Mouse (Mus musculus): ENCODE results near the gene Cdk5r2. TPM values are rescaled to one million over a fixed set of nuclear protein-coding genes. Genes with fewer than 3 reads are reported as not detected.

Cdk5r2 gene
- total RNA-seq, 2 experiments from 2014 or later: not detected

DNA sequence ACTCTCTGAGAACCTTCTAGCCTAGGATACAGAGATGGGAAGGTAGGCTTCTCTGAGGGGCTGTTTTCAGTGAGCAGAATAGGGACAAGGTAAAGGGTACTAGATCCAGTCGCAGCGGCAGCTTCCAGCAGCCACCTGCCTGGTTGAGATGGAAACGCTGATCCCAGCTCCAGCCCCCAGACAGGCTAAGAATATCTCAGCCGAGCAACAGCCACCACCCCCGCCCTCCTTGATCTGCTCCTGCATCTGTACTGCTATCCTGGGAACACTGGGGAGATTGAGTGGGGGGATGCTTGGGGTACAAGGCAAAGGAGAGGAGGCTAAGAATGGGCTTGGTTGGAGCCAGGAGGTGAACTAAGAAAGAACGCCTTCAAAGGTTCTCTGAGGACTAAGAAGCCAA, 4.5 kb upstream of the Cdk5r2 start:
- ATAC-seq (replicated peaks; ENCODE audit: poor library complexity, severe bottlenecking): no peak

DNA sequence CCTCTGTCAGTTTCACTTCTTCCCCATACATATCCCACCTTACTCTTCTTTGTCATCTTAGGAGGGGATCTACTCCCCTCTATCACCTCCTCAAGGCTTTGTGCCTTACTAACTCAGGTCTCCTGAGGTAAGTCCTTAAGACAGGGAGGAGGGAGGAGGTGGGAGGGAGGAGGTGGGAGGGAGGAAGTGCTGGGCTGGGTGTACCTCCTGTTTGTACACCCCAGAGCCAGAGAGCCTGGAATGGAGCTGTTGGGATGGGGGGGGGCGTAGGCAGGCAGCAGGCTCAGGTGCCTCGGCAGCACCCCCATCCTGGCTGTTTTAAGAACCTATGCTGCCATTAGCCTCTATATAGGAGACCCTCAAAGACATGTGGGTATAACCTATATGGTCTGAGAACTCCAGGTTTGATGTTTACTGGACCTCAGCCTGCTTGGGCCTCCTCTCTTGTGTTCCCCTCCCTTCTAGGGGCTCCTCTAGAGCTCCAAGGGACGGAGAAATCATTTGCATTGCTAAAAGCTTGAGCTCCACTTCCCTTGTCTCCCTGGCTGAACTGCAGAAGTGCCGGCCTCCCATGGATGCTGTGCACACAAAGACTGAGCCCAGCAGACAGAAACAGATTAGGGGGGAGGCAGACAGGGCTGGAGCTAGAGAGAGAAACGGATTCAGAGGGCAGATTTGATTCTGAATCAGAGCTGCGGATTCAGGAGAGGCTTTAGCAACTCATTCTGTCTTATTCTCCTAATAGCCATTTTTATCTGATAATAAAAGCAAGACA, 3.5 kb upstream of the Cdk5r2 start:
- ATAC-seq (replicated peaks; ENCODE audit: poor library complexity, severe bottlenecking): no peak

DNA sequence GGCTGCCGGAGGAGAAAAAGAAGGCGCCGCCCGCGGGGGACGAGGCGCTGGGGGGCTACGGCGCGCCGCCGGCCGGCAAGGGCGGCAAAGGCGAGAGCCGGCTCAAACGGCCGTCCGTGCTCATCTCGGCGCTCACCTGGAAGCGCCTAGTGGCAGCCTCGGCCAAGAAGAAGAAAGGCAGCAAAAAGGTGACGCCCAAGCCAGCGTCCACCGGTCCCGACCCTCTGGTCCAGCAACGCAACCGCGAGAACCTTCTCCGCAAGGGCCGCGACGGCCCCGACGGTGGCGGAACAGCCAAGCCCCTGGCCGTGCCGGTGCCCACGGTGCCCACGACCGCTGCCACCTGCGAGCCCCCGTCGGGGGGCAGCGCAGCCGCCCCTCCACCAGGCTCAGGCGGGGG, 422 bp downstream of the Cdk5r2 start:
- ATAC-seq (replicated peaks; ENCODE audit: poor library complexity, severe bottlenecking): no peak

DNA sequence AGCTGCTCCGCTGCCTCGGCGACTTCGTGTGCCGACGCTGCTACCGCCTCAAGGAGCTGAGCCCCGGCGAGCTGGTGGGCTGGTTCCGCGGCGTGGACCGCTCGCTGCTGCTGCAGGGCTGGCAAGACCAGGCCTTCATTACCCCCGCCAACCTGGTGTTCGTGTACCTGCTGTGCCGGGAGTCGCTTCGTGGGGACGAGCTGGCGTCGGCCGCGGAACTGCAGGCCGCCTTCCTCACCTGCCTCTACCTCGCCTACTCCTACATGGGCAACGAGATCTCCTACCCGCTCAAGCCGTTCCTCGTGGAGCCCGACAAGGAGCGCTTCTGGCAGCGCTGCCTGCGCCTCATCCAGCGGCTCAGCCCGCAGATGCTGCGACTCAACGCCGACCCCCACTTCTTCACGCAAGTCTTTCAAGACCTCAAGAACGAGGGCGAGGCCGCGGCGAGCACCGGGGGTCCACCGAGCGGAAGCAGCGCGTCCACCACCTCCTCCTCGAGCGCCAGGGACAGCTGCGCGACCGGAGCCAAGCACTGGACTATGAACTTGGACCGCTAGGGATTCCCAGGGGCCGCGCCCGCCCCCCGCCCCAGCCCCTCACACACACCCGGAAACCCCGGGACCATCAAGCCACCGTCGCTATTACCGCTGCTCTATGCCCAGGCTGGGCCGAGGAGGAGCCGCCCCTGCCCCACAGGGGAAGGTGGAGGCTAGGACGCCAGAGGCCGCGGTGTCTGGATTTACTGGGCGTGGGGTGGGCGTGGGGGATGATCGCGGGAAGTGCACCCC, 1.1 kb downstream of the Cdk5r2 start:
- no peak for ATAC-seq (replicated peaks; ENCODE audit: poor library complexity, severe bottlenecking)

DNA sequence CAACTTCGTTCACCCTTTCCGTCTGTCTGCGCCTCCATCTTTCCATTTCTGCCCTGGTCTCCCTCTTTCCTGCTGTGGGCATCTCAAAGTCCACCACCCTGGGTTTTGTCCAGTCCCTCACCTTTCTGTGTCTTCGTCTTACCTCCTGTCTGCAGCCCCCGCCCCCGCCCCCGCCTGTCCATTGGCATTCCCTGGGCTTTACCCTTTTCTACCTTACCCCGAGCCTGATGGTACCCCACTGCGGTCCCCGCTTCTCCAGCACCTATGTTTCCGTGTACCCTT, 1.6 kb downstream of the Cdk5r2 start:
- ATAC-seq (replicated peaks; ENCODE audit: poor library complexity, severe bottlenecking): no peak

DNA sequence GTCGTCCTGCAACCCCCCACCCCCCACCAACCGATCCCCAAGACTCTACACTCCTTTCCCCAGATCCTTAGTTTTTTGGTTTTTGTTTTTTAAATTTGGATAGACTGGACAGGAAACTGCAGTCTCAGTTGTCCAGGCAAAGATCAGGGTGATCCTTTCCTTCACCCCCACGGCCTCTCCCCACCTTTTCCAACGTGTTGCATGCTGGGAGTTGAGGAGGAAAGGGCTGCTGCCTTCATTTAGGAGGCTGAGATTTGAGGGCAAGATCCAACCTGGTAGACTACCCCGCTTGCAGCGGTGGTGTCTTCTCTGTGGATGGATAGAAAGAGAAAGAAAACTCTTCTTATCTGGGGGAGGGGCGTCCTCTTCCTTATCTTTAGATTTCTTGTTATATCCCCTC, 2.1 kb downstream of the Cdk5r2 start:
- no peak for ATAC-seq (replicated peaks; ENCODE audit: poor library complexity, severe bottlenecking)

DNA sequence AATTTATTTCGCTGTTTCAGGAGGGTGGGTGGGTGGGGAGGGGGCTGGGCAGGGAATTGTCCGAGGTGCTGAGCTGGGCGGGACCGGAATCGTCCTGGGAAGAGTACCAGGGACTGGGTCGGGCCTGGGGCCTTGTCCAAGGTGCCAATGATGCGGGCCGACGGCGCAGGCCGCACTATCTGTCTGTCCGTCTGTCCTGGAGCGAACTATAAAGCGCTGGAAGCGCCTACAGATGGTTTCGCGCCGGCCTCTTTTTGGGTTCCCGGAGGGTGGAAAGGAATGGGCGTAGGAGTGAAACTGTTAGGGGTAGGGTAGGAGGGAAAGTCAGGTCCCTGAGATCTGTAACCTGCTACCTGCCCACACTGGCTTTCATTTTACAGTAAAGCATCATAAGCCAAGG, 2.5 kb downstream of the Cdk5r2 start:
- no peak for ATAC-seq (replicated peaks; ENCODE audit: poor library complexity, severe bottlenecking)

DNA sequence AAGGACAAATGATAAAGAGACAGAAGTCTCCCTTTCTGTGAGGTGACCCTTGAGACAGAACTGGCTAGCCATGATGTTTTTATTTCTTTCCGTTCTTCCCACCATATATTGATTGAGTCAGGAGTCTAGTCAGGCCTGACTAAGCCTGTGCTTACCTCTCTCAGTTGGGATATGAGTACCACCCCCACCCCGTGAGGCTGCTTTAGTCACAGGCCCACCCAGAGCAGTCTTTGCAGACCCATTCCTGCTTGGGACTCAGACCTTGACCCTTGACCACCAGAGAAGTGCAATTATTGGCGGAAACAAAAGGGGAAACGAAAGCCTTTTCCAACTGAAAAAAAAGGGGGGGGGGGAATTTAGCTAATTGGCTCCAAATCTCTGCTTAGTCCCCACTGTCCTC, 2.9 kb downstream of the Cdk5r2 start:
- no peak for ATAC-seq (replicated peaks; ENCODE audit: poor library complexity, severe bottlenecking)

DNA sequence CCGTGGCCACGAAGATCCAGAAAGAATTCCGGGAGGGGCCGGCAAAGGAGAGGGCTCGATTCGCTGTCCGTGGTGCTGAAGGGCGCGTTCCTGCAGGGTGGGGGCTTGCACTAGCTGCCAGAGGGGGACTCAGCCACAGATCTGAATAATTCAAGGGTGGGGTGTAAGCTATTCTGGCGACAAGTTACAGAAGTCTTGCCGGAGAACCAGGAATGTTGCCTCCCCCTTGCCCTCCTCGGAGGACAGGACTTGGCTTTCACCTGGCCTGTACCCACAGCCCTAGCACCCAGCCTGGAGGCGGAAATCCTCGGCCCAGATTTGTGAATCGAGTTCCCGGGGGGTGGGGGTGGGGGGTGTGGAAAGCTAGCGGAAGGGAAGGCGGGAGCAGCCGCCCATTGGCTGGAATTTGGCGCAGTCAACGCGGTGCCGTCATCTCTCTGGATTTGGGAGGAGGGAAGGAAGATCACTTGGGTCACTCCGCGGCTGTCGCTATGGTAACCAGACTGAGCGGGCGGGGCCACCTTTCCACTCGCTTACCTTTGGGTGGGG, 3.5 kb downstream of the Cdk5r2 start:
- peak; percentile 33; the same call in 1 of the 2 replicates for ATAC-seq (replicated peaks; ENCODE audit: poor library complexity, severe bottlenecking)

DNA sequence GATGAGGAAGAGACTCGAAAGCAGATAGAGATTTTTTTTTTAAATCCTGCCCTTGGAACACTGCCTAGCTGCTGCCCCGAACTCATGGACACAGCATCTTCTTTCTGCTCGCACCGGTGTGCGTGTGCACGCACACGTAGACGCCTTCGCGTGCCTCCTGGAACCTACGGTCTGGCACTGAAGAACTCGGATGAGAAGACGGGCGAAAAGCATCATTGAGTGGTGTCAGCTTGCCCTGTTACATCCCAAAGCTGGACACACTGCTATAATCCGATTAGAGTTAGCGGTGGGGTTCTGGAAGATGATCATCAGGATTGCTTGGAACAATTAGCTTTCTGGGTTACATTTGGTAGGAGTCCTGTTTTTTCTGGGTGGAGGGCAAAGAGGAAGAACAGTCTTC, 4.1 kb downstream of the Cdk5r2 start:
- no peak for ATAC-seq (replicated peaks; ENCODE audit: poor library complexity, severe bottlenecking)

DNA sequence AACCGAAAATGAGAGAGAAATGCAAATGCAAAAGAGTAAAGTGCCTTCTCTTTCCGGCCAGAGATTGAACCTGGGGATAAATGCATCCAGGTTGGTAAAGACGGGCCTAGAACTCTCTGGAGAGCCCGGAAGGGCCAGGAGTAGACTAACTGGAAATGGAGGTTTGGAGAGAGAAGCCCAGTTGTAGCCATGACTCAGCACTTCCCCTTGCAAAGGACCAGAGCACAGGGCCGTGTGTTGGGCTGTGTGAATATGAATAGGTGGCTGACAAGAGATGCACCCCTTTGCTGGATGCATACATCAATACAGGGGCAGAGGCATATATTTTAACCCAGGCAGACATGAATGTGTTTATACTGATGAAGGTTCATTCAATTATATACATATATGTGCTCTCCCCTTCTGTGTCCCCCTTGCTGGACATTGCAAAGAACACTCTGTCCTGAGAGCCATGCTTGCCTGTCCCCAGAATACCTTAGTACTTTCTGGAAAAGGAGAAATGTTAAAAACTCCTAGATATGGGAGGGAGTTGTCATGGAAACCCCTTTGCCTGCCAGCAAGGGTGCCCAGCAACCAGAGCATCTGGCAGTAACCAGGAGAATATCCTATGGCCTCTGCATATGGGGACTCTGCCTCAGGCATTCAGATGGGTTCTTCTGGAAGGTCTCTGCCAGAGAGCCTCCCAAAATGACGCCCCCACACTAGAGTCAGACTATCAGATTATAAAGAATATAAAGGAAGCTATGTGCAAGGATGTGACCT, 4.7 kb downstream of the Cdk5r2 start:
- ATAC-seq (replicated peaks; ENCODE audit: poor library complexity, severe bottlenecking): no peak; the same call in 1 of the 2 replicates

DNA sequence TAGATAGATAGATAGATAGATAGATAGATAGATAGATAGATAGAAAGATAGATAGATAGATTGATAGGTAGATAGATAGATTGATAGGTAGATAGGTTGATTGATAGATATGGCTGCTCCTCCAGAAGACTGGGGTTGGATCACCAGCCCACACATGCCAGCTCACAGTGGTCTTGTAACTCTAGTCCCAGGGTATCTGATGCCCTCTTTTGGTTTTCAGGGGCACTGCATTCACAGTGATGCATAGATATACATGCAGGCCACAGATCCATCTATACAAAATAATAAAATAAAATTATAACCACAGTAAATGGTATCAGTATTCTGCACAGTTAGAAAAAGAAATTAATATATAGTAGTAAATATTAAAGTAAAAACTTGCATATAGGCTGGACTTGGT, 7.0 kb downstream of the Cdk5r2 start:
- ATAC-seq (replicated peaks; ENCODE audit: poor library complexity, severe bottlenecking): no peak

DNA sequence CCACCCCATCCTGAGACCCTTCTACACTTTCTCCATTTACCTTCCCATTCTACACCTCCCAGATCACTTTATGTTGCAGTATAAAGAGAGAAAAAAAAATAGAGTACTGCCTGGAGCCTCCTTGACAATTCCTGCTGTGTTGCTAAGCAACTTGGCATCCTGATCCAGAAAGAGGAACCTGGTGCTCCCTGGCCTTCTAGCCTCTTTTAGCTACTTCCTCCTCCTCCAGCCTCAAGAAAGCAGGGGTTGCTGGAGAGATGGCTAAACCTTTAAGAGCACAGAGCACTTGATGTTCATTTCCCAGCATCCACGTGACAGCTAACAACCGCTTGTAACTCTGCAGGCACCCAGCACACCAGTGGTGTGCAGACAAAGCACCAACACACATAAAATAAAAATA, 17.5 kb downstream of the Cdk5r2 start:
- peak; percentile 79 for ATAC-seq (replicated peaks; ENCODE audit: poor library complexity, severe bottlenecking)

DNA sequence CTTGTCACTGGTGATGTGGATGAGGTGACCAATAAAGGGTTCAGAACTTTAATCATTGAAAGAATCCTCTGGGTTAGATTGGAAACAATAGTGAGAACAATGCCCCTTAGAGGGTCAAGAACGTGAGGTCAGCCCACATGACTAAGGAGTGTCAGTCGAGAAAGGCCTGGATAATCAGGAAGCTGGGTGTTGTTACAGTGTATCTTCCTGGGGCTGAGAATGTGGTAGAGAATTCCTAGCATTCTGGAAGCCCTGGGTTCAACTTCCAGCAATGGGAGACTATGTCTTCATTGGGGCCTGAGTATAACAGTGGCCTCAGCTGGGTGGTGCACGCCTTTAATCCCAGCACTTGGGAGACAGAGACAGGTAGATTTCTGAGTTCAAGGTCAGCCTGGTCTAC, 22.5 kb downstream of the Cdk5r2 start:
- ATAC-seq (replicated peaks; ENCODE audit: poor library complexity, severe bottlenecking): no peak

DNA sequence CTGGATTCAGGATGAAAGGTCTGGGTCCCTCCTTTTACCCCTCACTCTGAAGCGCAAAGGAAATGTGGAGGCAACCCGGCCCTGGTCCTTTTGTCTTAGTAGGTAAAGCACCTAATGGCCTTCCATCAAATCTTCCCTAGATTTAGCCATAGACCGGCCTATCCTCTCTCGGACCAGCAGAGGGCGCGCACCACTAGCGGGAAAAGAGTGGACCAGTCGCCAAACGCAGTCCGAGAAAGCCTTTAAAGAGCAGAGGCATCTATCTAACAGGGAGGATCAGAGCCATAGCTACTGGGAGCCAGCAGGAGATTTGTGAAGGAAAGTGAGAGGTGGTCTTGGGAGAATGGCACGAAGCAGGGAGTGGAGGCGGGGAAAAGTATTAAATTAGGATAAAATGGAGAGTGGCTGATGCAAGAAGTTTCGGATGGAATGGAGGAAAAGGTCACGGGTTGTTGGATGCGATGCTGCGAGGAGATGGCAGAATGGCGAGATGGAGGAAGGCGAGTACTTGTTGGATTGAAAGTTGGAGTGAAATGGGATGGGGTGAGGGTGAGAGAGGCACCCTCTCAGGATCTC, 26.1 kb downstream of the Cdk5r2 start:
- ATAC-seq (replicated peaks; ENCODE audit: poor library complexity, severe bottlenecking): peak; percentile 73

DNA sequence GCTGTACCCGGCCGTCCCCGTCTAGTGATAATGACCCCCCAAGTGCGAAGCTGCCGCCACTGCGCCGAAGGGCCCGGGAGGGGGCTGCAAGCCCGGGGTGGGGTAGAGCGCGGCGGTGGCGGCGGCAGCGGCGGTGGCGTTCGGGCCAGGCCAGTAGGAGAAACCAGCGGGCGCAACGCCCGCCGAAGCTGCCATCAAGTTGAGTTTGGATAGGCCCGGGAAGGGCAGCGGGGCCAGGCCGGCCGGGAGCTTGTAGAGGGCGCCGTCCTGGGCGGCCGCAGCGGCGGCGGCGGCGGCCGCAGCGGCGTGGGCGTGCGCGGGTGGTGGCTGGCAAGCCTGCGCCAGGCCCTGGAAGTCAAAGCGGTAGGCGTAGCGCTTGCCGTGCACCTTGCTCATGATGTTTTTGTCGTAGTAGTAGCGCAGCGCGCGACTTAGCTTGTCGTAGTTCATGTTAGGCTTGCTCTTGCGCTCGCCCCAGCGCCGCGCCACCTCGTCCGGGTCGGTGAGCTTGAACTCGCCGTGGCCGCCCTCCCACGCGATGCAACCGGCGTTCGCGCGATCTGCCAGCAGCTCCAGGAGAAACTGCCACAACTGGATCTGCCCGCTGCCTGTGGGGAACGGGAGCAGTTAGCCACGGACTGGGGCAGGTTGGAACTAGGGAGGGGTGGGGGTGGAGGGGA, 27.5 kb downstream of the Cdk5r2 start:
- ATAC-seq (replicated peaks; ENCODE audit: poor library complexity, severe bottlenecking): 0 out of 2 replicates have a peak, but pooled peaks have one; percentile 4

DNA sequence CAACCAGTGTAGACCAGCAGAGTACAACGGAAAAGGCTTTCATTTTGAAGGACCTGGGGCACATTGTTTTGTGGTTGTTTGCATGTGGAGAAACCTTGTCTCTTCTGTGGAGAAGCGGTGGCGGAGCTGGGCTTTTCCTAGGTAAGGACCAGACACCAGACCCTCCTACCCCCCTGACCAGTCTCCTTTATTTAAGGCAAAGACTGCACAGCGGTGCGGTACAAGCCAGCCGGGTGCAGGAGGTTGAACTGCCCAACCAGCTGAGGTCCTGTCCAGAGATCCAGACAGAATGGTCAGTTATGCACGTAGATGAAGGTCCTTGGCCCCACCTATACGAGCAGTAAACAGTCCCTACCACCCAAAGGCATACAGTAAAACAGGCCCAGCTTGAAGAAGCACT, 28.1 kb downstream of the Cdk5r2 start:
- no peak for ATAC-seq (replicated peaks; ENCODE audit: poor library complexity, severe bottlenecking)

DNA sequence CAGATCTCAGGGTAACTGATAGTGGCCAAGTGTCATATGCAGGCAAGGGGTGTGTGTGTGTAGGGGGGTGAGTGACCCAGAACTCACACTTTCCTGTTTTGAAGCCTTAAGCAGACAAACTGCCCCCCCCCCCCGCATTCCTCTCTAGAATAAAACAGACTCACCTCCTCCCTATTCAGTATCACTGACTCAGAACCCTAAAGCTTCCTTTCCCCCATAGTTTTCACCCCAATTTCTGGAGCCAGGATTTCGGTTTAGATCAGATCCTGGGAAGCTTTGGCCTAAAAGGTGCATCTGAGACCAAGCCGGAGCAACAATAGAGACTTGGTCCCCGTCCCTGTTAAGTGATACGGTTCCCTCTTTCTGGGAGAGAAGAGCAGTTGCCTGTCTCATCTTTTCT, 28.7 kb downstream of the Cdk5r2 start:
- ATAC-seq (replicated peaks; ENCODE audit: poor library complexity, severe bottlenecking): no peak

DNA sequence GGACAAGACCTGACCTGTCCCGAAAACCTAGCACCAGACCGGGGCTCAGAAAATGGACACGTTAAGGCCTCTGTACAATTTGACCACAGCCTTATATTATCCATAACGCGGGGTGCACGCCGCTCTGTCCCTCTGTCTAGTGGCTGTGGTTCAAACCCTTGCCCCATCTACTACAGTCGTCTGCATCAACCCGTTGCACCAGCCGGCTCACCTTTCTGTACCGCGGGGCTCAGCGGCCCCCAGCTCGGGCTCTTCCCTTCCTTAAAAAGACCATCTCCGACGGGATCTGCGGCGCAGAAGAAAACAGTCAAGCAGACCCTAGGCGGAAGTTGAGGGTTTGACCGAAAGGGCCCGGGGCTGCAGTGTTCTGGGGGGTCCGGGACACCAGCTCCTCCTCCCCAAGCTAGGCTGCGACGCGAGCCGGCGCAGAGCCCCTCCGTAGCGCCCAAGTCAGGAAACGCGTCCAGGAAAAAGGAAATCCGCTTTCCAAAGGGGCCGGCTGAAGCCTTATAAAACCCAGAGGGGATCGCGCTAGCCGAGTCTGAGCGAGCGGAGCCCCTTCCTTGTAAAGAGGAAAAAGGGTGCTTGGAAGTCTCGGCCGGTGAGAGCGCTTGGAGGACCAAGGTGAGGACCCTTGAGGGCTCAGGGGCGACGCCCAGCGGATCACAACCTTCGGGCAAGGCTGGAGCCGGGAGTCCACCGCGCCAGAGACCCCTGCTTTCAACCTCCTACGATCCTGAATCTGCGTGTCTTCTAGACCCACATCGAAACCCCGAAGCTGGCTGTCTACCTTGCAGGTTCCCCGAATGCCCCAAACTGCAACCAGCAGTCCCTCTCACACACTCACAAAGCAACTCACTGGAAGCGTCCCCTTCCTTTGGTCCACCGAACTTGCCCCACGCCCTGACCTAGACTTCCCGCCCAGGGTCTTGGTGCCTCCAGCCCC, 29.7 kb downstream of the Cdk5r2 start:
- ATAC-seq (replicated peaks; ENCODE audit: poor library complexity, severe bottlenecking): no peak
